Mouse (Mus musculus) mesoderm, embryonic 11.5 days (tissue): Measurements from ENCODE around the gene Fam71a.
A peak's percentile ranks its signal among the peaks of the same experiment; 100 is the strongest.
"Not testable (repeated sequence)": the region's sequence is repeated elsewhere in the genome, so short reads cannot be mapped to it uniquely, and the experiment has no call there.

Source experiments
- DNase-seq: peaks from one replicate; pipeline ENCODE4 v3.0.0-alpha.2; 2012; ENCODE audit warnings: low read depth, low spot score

The Fam71a gene

GRCm38 (mm10) chr1:191181469-191182259 lies 17.0 kb upstream of the Fam71a start:
- no peak for DNase-seq

DNA sequence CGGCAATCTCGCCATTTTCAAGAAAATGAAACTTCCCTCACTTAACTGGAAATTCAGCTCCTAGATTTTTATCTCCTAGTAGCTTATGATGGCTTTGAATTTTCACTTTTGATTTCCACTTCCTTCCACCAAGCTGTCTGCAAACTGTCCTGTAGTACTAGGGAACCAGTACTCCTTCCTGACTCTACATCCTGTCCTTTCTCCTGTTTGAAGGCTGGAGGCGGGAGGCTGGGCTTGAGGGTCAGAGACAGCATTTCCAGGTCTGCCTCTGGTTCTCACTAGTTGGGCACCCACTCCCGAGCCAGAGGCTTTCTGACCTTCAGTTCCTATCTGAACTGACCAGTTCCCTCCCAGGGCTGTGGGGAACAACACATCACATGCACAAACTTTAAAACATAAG lies 15.8 kb upstream of the Fam71a start:
- DNase-seq = no peak

DNA sequence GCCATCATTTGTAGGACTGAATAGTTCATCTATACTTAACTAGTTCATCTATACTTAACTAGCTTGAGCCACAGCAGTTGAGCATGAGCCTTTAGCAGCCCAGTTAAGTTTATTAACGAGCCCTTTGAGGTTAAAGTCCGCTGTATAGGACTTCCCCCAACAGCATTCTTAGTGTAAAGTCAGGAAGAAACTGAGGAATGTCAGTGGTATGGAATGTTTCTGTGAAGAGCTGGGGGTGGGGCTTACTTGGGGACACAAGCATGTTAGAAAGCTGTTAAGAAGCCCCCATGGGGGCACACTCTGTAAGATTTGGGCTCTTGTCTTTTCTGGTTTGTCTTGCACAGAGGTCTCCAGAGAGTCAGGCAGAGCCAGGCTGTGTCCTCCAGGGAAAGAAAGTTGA lies 15.2 kb upstream of the Fam71a start:
- DNase-seq = peak; percentile 46

DNA sequence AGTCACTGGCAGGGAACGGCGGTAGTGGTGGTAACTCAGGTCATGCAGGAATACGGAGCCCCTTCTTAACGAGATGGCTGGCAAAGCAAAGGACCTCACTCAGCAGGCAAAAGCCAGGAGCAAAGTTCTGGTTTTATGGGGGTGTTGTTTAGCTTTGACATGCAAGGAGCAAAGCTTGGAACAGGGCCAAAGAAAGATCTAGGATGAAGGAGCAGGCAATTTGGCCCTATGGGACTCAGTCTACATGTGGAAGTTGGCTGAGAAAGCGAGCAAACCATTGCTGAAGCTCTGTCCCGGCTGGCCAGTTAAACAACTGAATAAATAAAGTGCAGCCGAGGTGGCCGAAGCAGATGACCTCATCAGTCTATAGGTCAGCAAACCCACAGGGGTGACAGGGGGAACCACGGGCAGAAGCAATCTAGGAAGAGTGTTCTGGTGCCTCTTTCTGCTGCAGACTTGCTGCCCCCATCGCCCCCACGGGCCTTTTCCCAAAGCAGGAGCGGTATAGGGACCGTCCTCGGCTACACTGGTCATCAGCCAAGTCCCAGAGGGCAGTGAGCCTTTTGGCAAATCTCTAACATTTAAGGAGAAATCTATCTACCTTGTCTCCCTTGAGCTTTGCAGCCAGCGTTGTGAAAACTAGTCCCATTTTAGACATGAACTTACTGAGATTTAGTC lies 14.0 kb upstream of the Fam71a start:
- peak; percentile 28 for DNase-seq

DNA sequence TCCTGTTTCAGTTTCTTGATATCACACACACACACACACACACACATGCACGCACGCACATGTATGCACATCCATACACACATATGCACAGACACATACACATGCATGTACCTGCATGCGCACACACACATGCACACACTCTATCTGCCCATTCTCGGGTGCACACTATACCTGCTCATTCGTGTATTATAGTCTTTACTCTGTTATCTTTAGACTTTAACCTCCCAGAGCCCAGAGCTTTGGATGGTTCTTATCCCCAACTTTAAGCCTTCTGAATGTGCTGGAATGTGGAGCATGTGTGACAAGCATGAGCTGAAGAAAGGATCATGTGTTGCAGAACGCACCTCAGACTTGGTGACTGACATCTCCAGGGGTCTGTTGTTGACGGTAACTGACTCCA lies 12.3 kb upstream of the Fam71a start:
- DNase-seq = no peak

DNA sequence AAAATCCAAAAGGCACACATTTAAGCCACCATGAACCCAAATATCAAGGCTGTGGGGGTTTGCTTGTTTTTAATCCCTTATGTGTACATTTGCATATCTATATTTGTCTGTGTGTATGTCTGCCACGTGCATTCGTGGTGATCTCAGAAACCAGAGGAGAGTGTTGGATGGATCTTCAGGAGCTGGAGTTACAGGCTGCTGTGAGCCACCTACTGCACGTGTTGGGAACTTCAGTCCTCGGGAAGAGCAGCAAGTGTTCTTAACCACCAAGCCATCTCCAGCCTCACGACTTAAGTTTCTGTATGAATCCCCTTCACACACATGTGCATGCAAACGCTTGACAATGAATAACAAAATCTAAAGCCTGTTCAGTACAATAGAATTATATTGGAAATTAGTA lies 7.9 kb upstream of the Fam71a start:
- DNase-seq = no peak

DNA sequence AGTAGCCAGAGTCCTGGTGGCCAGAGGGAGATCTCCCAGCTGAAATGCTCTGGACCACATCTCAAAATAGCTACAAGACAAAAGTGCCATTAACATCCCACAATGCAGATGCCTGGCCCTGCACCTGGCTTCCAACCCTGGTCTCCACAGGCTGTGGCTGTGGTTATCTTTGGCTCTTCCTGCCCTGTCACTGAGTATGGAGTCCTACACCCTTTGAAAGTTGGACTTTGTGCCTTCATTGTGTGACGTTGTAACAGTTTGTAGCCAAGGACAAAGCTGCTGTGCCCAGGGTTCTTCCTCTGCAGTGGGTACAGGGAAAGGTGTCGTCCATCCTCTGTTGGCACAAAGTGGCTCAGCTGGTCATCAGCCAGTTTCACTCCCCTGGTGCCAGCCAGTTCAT lies 5.8 kb upstream of the Fam71a start:
- no peak for DNase-seq

GRCm38 (mm10) chr1:191166189-191166588 lies 1.6 kb upstream of the Fam71a start:
- no peak for DNase-seq

DNA sequence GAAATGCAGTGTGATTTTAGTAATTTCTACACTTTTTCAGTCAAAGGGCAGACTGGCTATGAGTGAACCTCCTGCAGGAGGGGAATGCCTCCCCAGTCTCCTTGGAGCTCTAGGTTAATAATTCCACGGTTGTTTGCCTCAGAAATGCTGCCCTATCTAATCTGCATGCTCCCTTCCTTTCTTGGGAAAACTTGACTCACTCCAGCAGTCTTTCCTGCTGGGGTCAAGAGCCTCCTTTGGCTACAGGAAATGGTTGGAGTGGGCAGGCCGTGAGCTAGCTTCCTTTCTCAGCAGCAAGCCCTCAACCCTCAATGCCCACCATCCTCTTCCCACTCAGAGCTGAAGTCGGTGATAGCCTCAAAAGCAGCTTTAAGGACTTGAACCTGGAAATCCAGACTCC lies 10.3 kb downstream of the Fam71a start:
- DNase-seq = no peak

- DNase-seq = peak; percentile 58
Measured at GRCm38 (mm10) chr1:191153052-191153451, 11.6 kb downstream of the Fam71a start.

DNA sequence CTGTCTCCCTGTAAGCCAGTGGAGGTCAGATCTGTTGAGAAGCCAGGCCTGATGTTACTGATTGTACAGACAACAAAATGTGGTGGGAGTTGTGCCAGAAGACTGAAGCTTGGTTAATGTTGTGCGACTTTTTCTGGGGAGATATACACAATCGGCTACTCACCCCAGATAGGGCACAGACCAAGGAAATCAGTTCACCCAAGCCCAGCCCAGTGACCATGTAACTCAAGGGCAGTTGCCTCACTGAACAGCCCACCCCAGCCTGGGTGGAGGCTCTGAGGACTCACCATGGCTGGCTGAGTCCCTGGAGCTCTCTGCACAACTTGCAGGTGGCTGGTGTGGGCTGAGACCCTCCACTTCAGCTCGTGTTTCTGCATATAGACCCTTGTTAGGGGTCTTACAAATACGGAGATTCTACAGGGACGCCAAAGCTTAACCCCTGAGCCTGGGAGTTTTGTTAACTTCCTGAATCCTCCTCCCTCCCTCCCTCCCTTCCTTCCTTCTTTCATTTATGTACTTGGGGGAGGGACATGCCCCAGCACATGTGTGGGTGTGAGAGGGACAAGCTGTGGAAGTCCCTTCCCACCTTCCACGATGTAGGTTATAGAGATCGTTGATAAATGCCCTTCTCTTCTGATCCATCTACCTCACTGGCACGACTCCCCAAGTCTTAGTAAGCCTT lies 13.6 kb downstream of the Fam71a start:
- DNase-seq = no peak

DNA sequence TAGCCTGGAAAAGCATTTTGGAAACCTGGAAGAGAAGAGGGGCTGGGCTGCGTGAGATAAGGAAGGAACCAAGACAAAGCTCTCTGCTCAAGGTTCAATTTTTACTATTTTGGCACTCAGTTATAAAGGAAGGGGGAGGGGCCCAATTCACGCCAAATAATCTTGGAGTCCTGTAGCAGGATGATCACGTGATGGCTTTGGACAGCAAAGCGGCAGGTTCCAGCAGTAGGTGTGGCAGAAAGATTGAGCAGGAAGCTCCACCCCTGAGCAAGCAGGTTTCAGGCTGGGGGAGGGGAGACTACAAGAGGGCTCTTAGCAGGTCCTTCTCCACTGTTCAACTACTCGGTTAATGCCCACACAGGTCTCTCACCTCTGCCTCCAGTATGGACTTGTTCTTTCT lies 15.1 kb downstream of the Fam71a start:
- not testable (repeated sequence) for DNase-seq

- no peak for DNase-seq
Measured at GRCm38 (mm10) chr1:191140983-191141382, 23.6 kb downstream of the Fam71a start.

- no peak for DNase-seq
Measured at GRCm38 (mm10) chr1:191138874-191139495, 25.6 kb downstream of the Fam71a start.

GRCm38 (mm10) chr1:191138436-191138835 lies 26.2 kb downstream of the Fam71a start:
- no peak for DNase-seq

DNA sequence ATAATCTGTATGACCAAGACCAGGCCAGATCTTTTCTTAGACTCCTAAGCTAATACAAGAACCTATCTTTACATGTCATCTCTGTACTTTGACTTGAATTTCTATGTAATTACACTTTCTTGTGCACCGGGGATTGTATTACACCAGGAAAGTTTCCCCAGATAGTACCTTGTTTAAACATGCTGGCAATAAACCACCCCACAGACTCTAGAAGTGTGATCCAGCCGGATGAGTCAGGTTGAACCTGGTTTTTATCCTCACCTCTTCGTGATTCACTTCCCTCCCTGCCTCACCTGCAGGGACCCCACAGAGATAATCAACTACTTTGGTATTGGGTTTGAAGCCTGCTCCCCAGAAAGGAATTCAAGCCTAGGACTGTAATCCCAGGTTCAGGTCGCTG lies 29.2 kb downstream of the Fam71a start:
- DNase-seq = no peak

- no peak for DNase-seq
Measured at GRCm38 (mm10) chr1:191132934-191133333, 31.7 kb downstream of the Fam71a start.

DNA sequence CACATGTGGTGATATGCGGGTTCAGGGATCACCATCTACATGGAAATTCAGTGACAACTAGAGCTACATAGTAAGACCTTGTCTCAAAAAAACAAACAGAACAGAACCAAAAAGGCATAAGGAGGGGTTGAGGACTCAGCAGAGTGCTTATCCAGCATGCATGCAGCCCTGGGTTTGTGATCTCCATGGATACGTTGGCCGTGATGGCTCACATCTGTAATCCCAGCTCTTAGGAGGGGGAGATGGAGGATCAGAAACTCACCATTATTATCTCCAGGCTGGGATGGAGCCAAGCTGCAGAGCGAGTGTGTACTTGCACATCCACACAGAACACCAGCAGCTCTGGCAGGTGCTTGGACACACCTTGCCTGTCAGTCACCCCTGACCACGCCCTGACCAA lies 32.4 kb downstream of the Fam71a start:
- DNase-seq = no peak

- DNase-seq = no peak
Measured at GRCm38 (mm10) chr1:191131692-191132091, 32.9 kb downstream of the Fam71a start.

GRCm38 (mm10) chr1:191125811-191126638 lies 38.6 kb downstream of the Fam71a start:
- DNase-seq = peak; percentile 48

GRCm38 (mm10) chr1:191124288-191124687 lies 40.3 kb downstream of the Fam71a start:
- no peak for DNase-seq
